Mouse (Mus musculus): ENCODE results near the gene Gm10053. TPM values are rescaled to one million over a fixed set of nuclear protein-coding genes. Genes with fewer than 3 reads are reported as not detected.
"Not testable (repeated sequence)": the region's sequence is repeated elsewhere in the genome, so short reads cannot be mapped to it uniquely, and the experiment has no call there.

Gene Gm10053
- 100 to 1,000 TPM; 189 to 216 TPM for total RNA-seq (2021)

- DNase-seq (ENCODE audit: extremely low spot score in 1 of 2, low spot score in 1 of 2) = not testable (repeated sequence)
Measured at GRCm38 (mm10) chr19:24875129-24875870, at the start of gene Gm10053. Gene Gm10053 (plus strand): TSS chr19:24875686.

- no peak for DNase-seq (ENCODE audit: extremely low spot score in 1 of 2, low spot score in 1 of 2)
Measured at GRCm38 (mm10) chr19:24842080-24842479, 33.4 kb upstream of the Gm10053 start.

GRCm38 (mm10) chr19:24845007-24845546, 30.4 kb upstream of the Gm10053 start:
- DNase-seq (ENCODE audit: extremely low spot score in 1 of 2, low spot score in 1 of 2) = no peak

DNA sequence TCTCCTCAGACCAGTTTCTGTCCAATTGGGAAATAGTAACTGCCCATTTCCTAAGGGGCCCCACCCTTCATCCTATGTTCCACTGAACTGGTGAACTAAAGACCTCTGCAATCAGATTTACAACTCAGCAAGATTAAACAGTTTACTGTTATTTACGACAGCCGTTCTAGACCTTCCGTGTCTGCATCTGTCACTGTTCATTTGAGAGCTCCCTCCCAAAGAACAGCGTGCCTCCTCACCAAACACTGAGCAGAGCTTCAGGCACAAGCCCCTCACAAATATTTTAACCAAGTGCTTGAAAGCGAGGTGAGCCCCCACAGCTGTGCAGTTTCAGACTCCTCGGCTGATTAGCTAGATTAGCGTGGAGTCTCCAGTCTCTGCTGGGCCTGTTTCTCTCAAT, 27.1 kb upstream of the Gm10053 start:
- DNase-seq (ENCODE audit: extremely low spot score in 1 of 2, low spot score in 1 of 2) = no peak

GRCm38 (mm10) chr19:24848844-24849243, 26.6 kb upstream of the Gm10053 start:
- no peak for DNase-seq (ENCODE audit: extremely low spot score in 1 of 2, low spot score in 1 of 2)

- peak in 1 of 2 experiments; percentile 30 for DNase-seq (ENCODE audit: extremely low spot score in 1 of 2, low spot score in 1 of 2)
Measured at GRCm38 (mm10) chr19:24851456-24852315, 23.8 kb upstream of the Gm10053 start.

GRCm38 (mm10) chr19:24861276-24861611, 14.2 kb upstream of the Gm10053 start:
- no peak for DNase-seq (ENCODE audit: extremely low spot score in 1 of 2, low spot score in 1 of 2)

GRCm38 (mm10) chr19:24861612-24862451, 13.7 kb upstream of the Gm10053 start, which contains the start of gene Pgm5:
Gene Pgm5 (minus strand): TSS chr19:24861855.
- DNase-seq (ENCODE audit: extremely low spot score in 1 of 2, low spot score in 1 of 2) = no peak

DNA sequence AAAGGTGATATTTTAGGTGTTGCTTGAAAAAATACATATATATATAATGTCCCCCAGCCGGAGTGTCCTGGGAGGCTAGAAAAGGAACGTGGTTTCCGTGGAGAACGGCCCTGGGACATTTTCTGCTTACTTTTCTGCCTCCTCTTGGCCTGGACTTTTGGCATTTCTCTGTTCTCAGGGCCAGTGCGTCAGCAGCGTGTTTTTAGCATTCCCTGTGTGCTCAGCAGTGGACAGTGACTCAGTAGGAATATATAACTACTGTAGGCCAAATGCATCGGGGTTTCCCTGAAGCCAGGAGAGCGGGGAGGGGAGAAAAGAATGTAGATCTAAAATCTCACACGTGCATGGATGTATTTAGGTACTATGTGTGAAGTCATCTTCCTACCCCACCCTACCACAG, 10.1 kb upstream of the Gm10053 start:
- DNase-seq (ENCODE audit: extremely low spot score in 1 of 2, low spot score in 1 of 2) = no peak

GRCm38 (mm10) chr19:24871037-24871635, 4.3 kb upstream of the Gm10053 start:
- DNase-seq (ENCODE audit: extremely low spot score in 1 of 2, low spot score in 1 of 2) = peak; percentile 67 to 90

- no peak for DNase-seq (ENCODE audit: extremely low spot score in 1 of 2, low spot score in 1 of 2)
Measured at GRCm38 (mm10) chr19:24873873-24874272, 1.6 kb upstream of the Gm10053 start.

DNA sequence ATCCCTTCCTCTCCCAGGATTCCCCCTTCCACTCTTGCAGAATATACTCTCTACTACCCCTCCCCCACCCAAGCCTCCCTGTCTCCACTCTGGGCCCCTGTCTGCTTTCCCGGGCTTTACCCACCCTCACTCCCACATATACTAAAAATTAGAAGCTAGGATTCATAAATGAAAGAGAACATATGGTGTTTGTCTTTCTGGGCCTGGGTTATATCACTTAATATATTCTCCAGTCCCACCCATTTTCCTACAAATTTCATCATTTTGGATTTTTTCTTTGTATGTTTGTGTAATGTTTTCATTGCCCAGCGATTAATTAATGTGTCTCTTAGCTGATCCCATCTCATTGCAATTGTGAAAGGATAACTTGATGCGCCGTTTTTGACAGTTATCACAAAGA, 5.8 kb downstream of the Gm10053 start:
- no peak for DNase-seq (ENCODE audit: extremely low spot score in 1 of 2, low spot score in 1 of 2)

GRCm38 (mm10) chr19:24885504-24885903, 10.0 kb downstream of the Gm10053 start:
- DNase-seq (ENCODE audit: extremely low spot score in 1 of 2, low spot score in 1 of 2) = peak in 1 of 2 experiments; percentile 54

DNA sequence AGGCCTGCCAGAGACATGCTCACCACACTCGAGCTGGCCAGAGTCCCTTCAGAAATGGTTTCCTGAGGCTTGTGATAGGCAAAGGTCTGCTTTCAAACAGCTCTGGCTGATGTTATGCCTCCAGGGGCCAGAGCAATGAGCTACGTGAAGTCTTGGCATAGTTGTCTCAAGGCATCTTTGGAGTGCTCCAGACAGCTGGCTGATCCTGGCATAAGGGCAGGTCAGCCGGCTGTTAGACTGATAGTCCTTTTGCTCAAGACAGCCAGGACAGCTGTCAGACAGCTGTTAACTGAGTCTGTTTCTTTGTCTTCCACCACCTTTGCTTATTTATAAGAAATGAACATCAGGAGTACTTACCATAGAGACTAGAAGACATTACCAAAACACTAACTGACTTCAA, 11.4 kb downstream of the Gm10053 start:
- no peak for DNase-seq (ENCODE audit: extremely low spot score in 1 of 2, low spot score in 1 of 2)

GRCm38 (mm10) chr19:24896536-24896935, 21.1 kb downstream of the Gm10053 start:
- no peak for DNase-seq (ENCODE audit: extremely low spot score in 1 of 2, low spot score in 1 of 2)

- no peak for DNase-seq (ENCODE audit: extremely low spot score in 1 of 2, low spot score in 1 of 2)
Measured at GRCm38 (mm10) chr19:24897006-24897895, 21.8 kb downstream of the Gm10053 start.

DNA sequence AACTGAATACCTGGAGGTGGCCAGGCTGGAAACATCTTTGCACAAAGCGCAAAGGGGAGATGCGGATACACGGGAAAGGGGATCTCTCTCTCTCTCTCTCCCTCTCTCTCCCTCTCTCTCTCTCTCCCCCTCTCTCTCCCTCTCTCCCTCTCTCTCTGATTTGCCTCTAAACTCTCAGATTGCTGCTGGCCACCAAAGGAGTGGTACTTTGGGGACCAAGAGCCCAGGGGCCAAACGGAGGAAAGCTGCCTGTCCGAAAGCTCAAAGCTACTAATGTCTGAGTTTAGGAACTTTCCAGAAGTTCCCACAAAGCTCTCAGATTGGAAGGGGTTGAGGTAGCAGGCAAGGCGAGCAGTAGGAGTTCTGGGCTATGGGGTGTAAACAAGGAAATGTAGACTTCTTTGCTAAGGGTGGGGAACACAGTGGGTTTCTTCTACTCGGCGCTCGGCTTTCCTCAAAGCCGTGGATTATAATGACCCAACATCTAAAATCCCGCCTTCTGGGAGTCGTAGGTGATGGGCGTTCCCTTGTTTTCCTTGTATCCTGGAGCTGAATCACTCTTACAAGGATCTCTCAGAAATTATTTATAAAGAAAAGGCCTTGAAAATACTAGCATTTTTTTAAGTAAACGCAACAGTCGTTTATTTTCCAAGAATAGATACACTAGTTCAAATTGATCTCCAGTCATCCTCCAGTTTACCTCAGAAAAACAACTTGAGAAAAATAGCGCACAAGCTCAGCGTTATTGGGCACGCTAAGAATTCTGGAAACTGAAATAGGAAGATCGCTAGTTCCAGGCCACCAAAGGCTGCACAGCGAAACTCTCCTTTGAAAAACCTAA, 22.6 kb downstream of the Gm10053 start:
- no peak for DNase-seq (ENCODE audit: extremely low spot score in 1 of 2, low spot score in 1 of 2)

Measured in layer of hippocampus, postnatal 25 days (tissue).